ENCODE assay signal across 7 mouse cellular contexts in the genomic region with DNA sequence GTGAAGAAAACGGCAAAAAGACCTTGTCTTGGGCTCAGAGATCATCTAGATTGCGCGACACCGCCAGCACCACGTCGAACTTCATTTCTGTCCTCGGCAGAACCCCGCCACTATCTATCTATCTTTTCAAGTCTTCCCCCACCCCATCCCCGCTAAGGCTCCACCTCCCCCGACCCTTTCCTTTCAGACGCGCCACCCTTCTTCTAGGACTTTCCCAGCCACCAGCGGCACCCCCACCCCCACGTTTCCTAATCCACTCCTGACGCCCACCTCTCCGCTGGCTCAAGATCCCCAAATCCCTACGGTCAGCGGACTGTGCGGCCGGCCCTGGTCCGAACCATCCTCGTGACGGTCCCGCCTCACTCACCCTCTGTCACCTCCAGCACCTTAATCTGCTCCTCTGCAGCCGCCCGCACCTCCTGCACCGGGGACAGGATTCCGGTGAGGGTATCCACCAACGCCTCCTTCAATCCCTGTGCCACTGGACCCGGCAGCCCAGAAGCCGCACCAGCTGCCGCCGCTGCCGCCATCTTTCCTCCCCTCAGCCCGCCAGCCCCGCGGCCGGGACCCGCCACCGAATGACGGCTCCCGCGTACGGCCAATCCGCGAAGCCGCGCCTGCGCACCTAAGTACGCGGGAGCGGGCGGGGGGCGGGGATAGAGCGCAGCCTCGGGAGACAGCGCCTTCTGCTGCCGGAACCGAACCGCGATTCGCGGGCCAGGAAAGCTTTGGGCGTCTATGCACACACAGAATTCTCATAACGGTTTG. TPM values are rescaled to one million over a fixed set of nuclear protein-coding genes. Genes with fewer than 3 reads are reported as not detected.
DNase-seq lines count a peak whose midpoint lies in the region; ATAC-seq and TF ChIP-seq lines count a peak whose summit lies in the region.

Gene Ipo9 (minus strand): TSS at position 599 of the 768 bp plus-strand sequence.

- peak; percentile 96 for DNase-seq in adrenal gland, postnatal 10 days
- peak; percentile 94 for DNase-seq in embryonic facial prominence, embryonic 10.5 days (ENCODE audit: low spot score)
- DNase-seq in gonadal fat pad, adult 2 months (ENCODE audit: low read depth): no peak
- peak; percentile 95 for DNase-seq in left cerebral cortex, postnatal 4 days

- H3K27ac ChIP-seq in embryonic facial prominence, embryonic 10.5 days (replicated peaks): peak within 1 kb of the TSS; percentile 98
- peak within 1 kb of the TSS; percentile 42; the same call in 1 of the 2 replicates for H3K27ac ChIP-seq in intestine, postnatal 0 days (ENCODE audit: low read depth, low read length)
- H3K27ac ChIP-seq in midbrain, embryonic 12.5 days (replicated peaks): peak within 1 kb of the TSS; percentile 90
- H3K27ac ChIP-seq in small intestine, adult 2 months (ENCODE audit: insufficient read depth, low read depth, low read length): no peak within 1 kb of the TSS

- WGBS in embryonic facial prominence, embryonic 10.5 days: under 1% methylated on average over 65 of the region's 65 CpGs
- under 1% methylated on average over 65 of the region's 65 CpGs for WGBS in intestine, postnatal 0 days
- under 1% methylated on average over 65 of the region's 65 CpGs for WGBS in midbrain, embryonic 12.5 days
- under 1% methylated on average over 65 of the region's 65 CpGs for WGBS in small intestine, adult 2 months

- intact Hi-C loops in left cerebral cortex, postnatal 4 days (cut with DNase I): no loop called here

- no peaks in the 10 kb centered on the region for H3K27me3 ChIP-seq in embryonic facial prominence, embryonic 10.5 days (replicated peaks; ENCODE audit: low read depth, poor library complexity, severe bottlenecking)
- H3K27me3 ChIP-seq in intestine, postnatal 0 days (replicated peaks; ENCODE audit: control insufficient read depth, insufficient read depth, low read length): no peaks in the 10 kb centered on the region
- no peaks in the 10 kb centered on the region for H3K27me3 ChIP-seq in midbrain, embryonic 12.5 days
- no peaks in the 10 kb centered on the region for H3K27me3 ChIP-seq in small intestine, adult 2 months (ENCODE audit: control insufficient read depth, insufficient read depth, low read length)

- H3K9ac ChIP-seq in intestine, postnatal 0 days (ENCODE audit: low read depth, low read length): peak within 1 kb of the TSS; percentile 88
- peak within 1 kb of the TSS; percentile 92 for H3K9ac ChIP-seq in midbrain, embryonic 12.5 days (replicated peaks)

- no peaks in the 10 kb centered on the region for H3K9me3 ChIP-seq in embryonic facial prominence, embryonic 10.5 days
- no peaks in the 10 kb centered on the region for H3K9me3 ChIP-seq in intestine, postnatal 0 days (ENCODE audit: control insufficient read depth)
- no peaks in the 10 kb centered on the region for H3K9me3 ChIP-seq in midbrain, embryonic 12.5 days

- ATAC-seq in intestine, postnatal 0 days: peak; percentile 95
- ATAC-seq in midbrain, embryonic 12.5 days (ENCODE audit: low FRiP score, low read depth): peak; percentile 95

- TF ChIP-seq POLR2A in small intestine, adult 2 months (IDR thresholded peaks at IDR 0.05; ENCODE audit: low read depth, low read length): no peak

- H3K4me2 ChIP-seq in intestine, postnatal 0 days (replicated peaks; ENCODE audit: low read depth): peak within 1 kb of the TSS; percentile 71
- H3K4me2 ChIP-seq in midbrain, embryonic 12.5 days (replicated peaks): peak within 1 kb of the TSS; percentile 65

- peak within 1 kb of the TSS; percentile 84 for H3K4me3 ChIP-seq in embryonic facial prominence, embryonic 10.5 days
- peak within 1 kb of the TSS; percentile 98 for H3K4me3 ChIP-seq in intestine, postnatal 0 days (ENCODE audit: low read depth, low read length)
- peak within 1 kb of the TSS; percentile 79 for H3K4me3 ChIP-seq in midbrain, embryonic 12.5 days
- H3K4me3 ChIP-seq in small intestine, adult 2 months (ENCODE audit: low read depth, low read length): peak within 1 kb of the TSS; percentile 89

- peaks cover 22% of the 10 kb centered on the region for H3K36me3 ChIP-seq in embryonic facial prominence, embryonic 10.5 days (replicated peaks)
- no peaks in the 10 kb centered on the region; the same call in 1 of the 2 replicates for H3K36me3 ChIP-seq in intestine, postnatal 0 days (ENCODE audit: control insufficient read depth, insufficient read depth)
- H3K36me3 ChIP-seq in midbrain, embryonic 12.5 days: peaks cover 20% of the 10 kb centered on the region
- H3K36me3 ChIP-seq in small intestine, adult 2 months (ENCODE audit: control insufficient read depth, insufficient read depth, low read length): peaks cover 2% of the 10 kb centered on the region; the same call in 1 of the 2 replicates

- peaks cover 38% of the 10 kb centered on the region for H3K4me1 ChIP-seq in embryonic facial prominence, embryonic 10.5 days
- H3K4me1 ChIP-seq in intestine, postnatal 0 days (replicated peaks; ENCODE audit: control insufficient read depth, insufficient read depth, low read length): no peaks in the 10 kb centered on the region; the same call in 1 of the 2 replicates
- peaks cover 39% of the 10 kb centered on the region for H3K4me1 ChIP-seq in midbrain, embryonic 12.5 days
- no peaks in the 10 kb centered on the region for H3K4me1 ChIP-seq in small intestine, adult 2 months (ENCODE audit: control insufficient read depth, insufficient read depth, insufficient read length, low read length)

- peak; percentile 88 for TF ChIP-seq CTCF in intestine, postnatal 0 days (IDR thresholded peaks at IDR 0.05; ENCODE audit: low read depth)
- peak; percentile 52 for TF ChIP-seq CTCF in small intestine, adult 2 months (IDR thresholded peaks at IDR 0.05; ENCODE audit: extremely low read depth, insufficient read length, insufficient replicate concordance, low read depth, low read length)

RNA-seq across cellular contexts. Expression of gene Ipo9, which starts in this region (rescaled TPM):
- 100 to 1,000 TPM in 1 of 2 experiments, 10 to 100 TPM in 1; 80.6 to 113 TPM for total RNA-seq in adrenal gland, postnatal 10 days (2021)
- polyA plus RNA-seq in embryonic facial prominence, embryonic 10.5 days (2016; fragmentation: Nextera tagmentation; extraction: Ambion mirVana): 182 and 203 TPM in 2 replicates
- polyA plus RNA-seq in gonadal fat pad, adult 2 months (2012; rRNA removed): 89.2 and 130 TPM in 2 replicates
- polyA plus RNA-seq in intestine, postnatal 0 days (2015; fragmentation: Nextera tagmentation; extraction: Ambion mirVana): 21.4 and 22.2 TPM in 2 replicates
- 100 to 1,000 TPM; 170 to 180 TPM for total RNA-seq in left cerebral cortex, postnatal 4 days (2021)
- 177 and 182 TPM in 2 replicates for polyA plus RNA-seq in midbrain, embryonic 12.5 days (2016; fragmentation: Nextera tagmentation; extraction: Ambion mirVana)
- 20.8 and 28.8 TPM in 2 replicates for polyA plus RNA-seq in small intestine, adult 2 months (2012; rRNA removed)
